Mouse (Mus musculus) midbrain, embryonic 16.5 days (tissue): ENCODE measurements at regions not wholly inside any gene's neighbourhood (a gene's known extent, or its start where the extent isn't known, plus 50 kb on each side); places are given as distances from the start of the nearest gene placed in this dataset.
A peak's percentile ranks its signal among the peaks of the same experiment; 100 is the strongest.

Experiments used
- ATAC-seq: fragments of 200-750 bp; cut with Nextera tagmentation; 2 replicates; pipeline ENCODE4 v1.8.0; 2017; ENCODE audit warnings: moderate TSS enrichment
- H3K27ac ChIP-seq: fragments of 300-500 bp; sonication (generic); 2 replicates; pipeline ENCODE4 v1.5.1; 2014; ENCODE audit warnings: mild to moderate bottlenecking, low read length, mixed read lengths
- H3K27me3 ChIP-seq: fragments of 300-500 bp; sonication (generic); 2 replicates; pipeline ENCODE4 v1.6.1; 2014; ENCODE audit warnings: low read depth, low read length, mixed read lengths; ENCODE audit not compliant: control insufficient read depth, insufficient read depth
- H3K36me3 ChIP-seq: fragments of 300-500 bp; sonication (generic); 2 replicates; pipeline ENCODE4 v1.6.1; 2014; ENCODE audit warnings: mild to moderate bottlenecking, low read length, moderate library complexity, mixed read lengths; ENCODE audit not compliant: control insufficient read depth, insufficient read depth
- H3K4me1 ChIP-seq: fragments of 300-500 bp; sonication (generic); 2 replicates; pipeline ENCODE4 v1.6.1; 2014; ENCODE audit warnings: mild to moderate bottlenecking, low read length, mixed read lengths; ENCODE audit not compliant: control insufficient read depth, insufficient read depth
- H3K4me2 ChIP-seq: fragments of 300-500 bp; sonication (generic); 2 replicates; pipeline ENCODE4 v1.6.1; 2014; ENCODE audit warnings: mild to moderate bottlenecking, low read length, mixed read lengths
- H3K4me3 ChIP-seq: fragments of 300-500 bp; sonication (generic); 2 replicates; pipeline ENCODE4 v1.5.1; 2014; ENCODE audit warnings: low read depth, mild to moderate bottlenecking, low read length, moderate library complexity, mixed read lengths
- H3K9ac ChIP-seq: fragments of 300-500 bp; sonication (generic); 2 replicates; pipeline ENCODE4 v1.6.1; 2014; ENCODE audit warnings: low read depth, low read length, mixed read lengths
- H3K9me3 ChIP-seq: fragments of 300-500 bp; sonication (generic); replicated peaks from 2 replicates; pipeline ENCODE4 v1.6.1; 2014; ENCODE audit warnings: mild to moderate bottlenecking, low read length, mixed read lengths; ENCODE audit not compliant: control insufficient read depth, poor library complexity, severe bottlenecking
- WGBS: fragments of 180-500 bp; shearing (Covaris S2); extraction: QIAGEN DNeasy Blood & Tissue Kit; methylation state at CpG from one replicate; pipeline ENCODE4 v1.1.7; 2014; 5-methylcytosine and 5-hydroxymethylcytosine counted together

DNA sequence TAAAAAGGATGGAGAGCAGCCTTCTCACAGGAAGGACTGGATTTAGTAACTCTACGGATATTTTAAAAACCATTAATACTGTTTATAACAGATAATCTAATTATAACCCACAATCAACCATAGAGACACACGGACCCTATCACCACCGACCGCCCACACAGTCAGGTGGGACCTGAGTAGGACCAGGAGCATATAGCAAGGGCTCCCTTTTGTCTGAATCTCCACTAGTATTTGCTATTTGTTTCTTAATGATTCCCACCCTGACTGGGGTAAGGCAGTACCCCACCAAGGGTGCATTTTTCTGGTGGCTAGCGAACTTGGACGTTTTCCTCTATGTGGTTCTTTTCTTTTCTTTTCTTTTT is 79.4 kb upstream of the Tmem45b start:
- ATAC-seq: peak; percentile 39
- peak overlapping the region; percentile 31; the same call in 1 of the 2 replicates for H3K4me2 ChIP-seq
- 80% methylated on average over 6 of the region's 6 CpGs for WGBS
- no peaks in the 10 kb centered on the region for H3K36me3 ChIP-seq
- H3K9ac ChIP-seq: no peak overlapping the region
- H3K9me3 ChIP-seq: no peaks in the 10 kb centered on the region
- no peaks in the 10 kb centered on the region for H3K4me1 ChIP-seq
- no peak overlapping the region for H3K27ac ChIP-seq
- no peak overlapping the region for H3K4me3 ChIP-seq
- H3K27me3 ChIP-seq: no peaks in the 10 kb centered on the region

DNA sequence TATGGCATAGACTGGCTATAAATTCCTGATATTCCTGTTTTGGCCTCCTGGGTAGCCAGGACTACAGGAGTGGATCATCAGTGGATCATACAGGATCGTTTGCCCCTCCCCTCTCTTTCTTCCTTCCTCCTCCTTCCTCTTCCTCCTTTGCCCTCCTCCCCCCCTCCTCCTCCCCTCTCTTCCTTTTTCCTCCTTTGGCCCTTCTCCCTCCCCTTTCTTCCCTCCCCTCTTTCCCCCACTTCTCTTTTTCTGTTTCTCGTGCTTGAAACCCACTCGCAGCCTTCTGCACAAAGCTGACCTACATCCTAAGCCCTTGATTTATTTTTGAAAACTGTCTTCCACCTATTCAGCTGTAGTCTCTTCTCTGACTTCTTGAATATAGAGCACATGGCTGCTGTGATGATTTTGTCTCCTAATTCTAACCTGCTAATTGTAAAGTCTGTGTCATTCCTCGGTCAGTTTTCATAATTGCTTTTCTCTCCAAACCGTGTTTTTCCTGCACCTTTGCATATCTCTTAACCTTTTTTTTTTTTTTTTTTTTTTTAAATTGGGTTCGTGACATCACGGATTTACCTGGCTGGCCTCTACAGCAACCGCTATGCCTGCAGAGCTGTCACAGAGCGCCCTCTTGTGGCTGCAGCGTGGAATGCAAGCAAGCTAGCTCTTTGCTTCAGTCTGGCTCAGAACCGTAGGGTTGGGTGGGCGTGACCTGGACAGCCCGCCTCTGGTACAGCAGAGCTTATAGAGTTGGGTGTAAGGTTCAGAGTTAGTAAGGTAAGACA is 78.8 kb upstream of the Tmem45b start:
- H3K9me3 ChIP-seq: no peaks in the 10 kb centered on the region
- WGBS: 11% methylated on average over 13 of the region's 13 CpGs
- no peak overlapping the region for H3K4me3 ChIP-seq
- peak overlapping the region; percentile 31 for H3K4me2 ChIP-seq
- no peaks in the 10 kb centered on the region for H3K27me3 ChIP-seq
- no peaks in the 10 kb centered on the region for H3K4me1 ChIP-seq
- peak; percentile 87 for ATAC-seq
- H3K9ac ChIP-seq: no peak overlapping the region
- no peak overlapping the region for H3K27ac ChIP-seq
- H3K36me3 ChIP-seq: no peaks in the 10 kb centered on the region

DNA sequence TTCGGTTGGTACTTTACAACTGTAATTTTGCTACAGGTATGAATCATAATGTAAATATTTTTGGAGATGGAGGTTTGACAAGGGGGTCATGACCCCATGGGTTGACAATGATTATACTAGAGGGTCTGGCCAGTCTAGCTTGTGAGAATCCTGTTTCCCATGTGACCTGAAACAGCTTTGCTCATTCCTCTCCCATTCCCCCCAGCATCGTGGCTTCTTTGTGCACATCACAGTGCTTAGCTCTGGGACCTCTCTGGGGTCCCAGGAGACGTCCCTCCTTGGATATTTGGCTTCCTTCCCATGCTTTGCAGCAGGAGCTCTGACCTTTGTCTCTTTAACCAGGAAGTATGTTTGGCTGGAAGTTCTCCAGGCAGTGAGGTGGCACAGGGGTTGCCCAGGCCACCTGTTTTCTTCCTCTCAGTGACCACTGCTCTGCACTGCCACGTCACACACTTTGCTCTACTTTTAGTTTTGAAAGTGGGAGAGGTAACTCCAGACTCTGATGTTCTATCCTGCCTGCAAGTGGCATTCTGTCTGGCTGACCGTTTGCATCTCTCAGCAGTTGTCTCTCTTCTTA is 77.4 kb upstream of the Tmem45b start:
- Histone ChIP-seq H3K9ac (no peak overlapping the region), H3K27me3 (no peaks in the 10 kb centered on the region), H3K9me3 (no peaks in the 10 kb centered on the region), H3K4me3 (no peak overlapping the region), H3K4me1 (no peaks in the 10 kb centered on the region), H3K4me2 (no peak overlapping the region), H3K36me3 (no peaks in the 10 kb centered on the region), H3K27ac (no peak overlapping the region)
- no peak for ATAC-seq
- 65% methylated on average over 5 of the region's 5 CpGs for WGBS

DNA sequence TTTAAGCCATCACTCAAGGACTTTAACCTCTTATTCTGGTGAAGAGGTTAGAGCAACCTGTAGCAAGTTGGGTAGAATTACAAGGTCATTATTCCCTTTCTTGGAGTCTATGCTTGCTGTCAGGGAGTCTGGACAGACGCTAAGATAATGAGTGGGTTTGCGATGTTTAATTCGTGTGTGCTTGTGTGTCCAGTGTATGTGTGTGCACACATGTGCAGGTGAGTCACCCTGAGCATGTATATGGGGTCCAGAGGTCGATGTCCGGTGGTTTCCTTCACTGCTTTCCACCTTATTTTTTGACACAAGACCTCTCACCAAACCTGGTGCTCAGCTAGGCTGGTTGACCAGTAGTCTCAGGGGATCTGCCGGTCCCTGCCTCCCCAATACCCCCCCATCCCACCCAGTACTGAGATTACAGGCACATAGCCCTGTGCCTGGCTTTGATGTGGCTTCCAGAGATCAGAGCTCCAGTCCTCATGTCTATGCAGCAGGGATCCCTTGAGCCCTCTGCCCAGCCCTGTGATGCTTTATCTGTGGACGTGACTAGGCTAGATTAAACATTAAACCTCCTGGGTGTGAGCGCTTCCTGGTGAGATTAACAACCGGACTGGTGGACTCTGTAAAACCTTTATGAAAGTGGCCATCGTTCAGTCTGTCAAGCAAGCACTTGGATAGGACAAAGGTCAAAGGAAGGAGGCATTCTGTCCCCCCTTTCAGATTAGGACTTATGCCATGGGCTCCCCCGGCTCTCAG is 74.4 kb upstream of the Tmem45b start:
- ATAC-seq: no peak
- Histone ChIP-seq H3K4me1 (no peaks in the 10 kb centered on the region), H3K27me3 (no peaks in the 10 kb centered on the region), H3K36me3 (no peaks in the 10 kb centered on the region), H3K4me2 (no peak overlapping the region), H3K9me3 (no peaks in the 10 kb centered on the region), H3K9ac (no peak overlapping the region), H3K4me3 (no peak overlapping the region), H3K27ac (no peak overlapping the region)
- WGBS: 83% methylated on average over 11 of the region's 11 CpGs

DNA sequence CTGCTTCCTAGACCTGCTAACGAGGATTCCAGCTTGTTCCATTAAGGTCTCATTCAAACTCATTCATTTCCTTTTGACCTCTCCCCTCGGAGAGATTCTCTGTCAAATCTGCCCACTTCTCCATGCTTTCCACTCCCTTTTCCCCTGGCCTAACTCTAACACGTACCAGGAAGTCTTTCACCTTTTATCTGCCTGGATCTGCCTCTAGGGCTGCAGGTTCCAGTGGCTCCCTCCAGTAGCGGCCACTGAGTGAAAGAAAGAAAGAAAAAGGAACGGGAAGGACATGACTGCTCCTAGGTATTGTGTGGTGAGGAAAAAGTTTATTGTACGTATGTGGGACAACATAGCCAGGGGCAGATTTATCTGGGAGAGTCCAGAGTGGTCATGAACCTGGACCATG is 64.8 kb upstream of the Tmem45b start:
- Histone ChIP-seq H3K27me3 (no peaks in the 10 kb centered on the region), H3K4me3 (no peak overlapping the region), H3K4me1 (no peaks in the 10 kb centered on the region), H3K4me2 (no peak overlapping the region), H3K27ac (no peak overlapping the region), H3K36me3 (no peaks in the 10 kb centered on the region), H3K9me3 (no peaks in the 10 kb centered on the region), H3K9ac (no peak overlapping the region)
- WGBS: 76% methylated on average over 6 of the region's 6 CpGs
- ATAC-seq: no peak

DNA sequence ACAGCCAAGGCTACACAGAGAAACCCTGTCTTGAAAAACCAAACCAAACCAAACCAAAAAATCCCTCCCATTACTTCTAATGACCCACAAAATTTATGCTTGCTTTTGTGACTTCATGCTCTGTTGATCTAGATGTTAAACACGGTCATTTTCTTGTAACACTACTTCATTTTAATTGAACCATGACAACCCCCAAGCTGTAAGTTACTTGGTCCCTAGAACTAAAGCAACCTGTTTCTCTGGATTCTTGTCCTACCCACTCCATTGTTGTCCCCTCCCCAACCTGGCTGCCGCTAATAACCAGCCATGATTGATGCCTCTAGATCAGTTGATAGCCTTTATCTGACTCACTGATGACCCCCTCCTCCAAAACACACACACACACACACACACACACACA is 63.0 kb upstream of the Tmem45b start:
- H3K4me3 ChIP-seq: no peak overlapping the region
- no peaks in the 10 kb centered on the region for H3K4me1 ChIP-seq
- no peak overlapping the region for H3K27ac ChIP-seq
- H3K4me2 ChIP-seq: no peak overlapping the region
- no peak for ATAC-seq
- H3K9ac ChIP-seq: no peak overlapping the region
- H3K27me3 ChIP-seq: no peaks in the 10 kb centered on the region
- 83% methylated on average over 2 of the region's 2 CpGs for WGBS
- H3K9me3 ChIP-seq: no peaks in the 10 kb centered on the region
- no peaks in the 10 kb centered on the region for H3K36me3 ChIP-seq
